Mouse (Mus musculus) left cerebral cortex, adult 8-10 months (tissue): Measurements from ENCODE around the gene Vsig2. TPM values are rescaled to one million over a fixed set of nuclear protein-coding genes. Genes with fewer than 3 reads are reported as not detected.

Experiments used
- DNase-seq, 2 experiments: peaks; one replicate each; pipeline ENCODE4 v3.0.0; 2022; ENCODE audit warnings: low spot score in 2 of 2
- total RNA-seq, 4 experiments: library from RNA; stranded (reverse); gene quantifications; 2 replicates each; pipeline ENCODE4 v1.2.4; 2022

Gene Vsig2
- total RNA-seq, 4 experiments from 2014 or later: 2.8 to 4.6 (median 3.8) TPM

DNA sequence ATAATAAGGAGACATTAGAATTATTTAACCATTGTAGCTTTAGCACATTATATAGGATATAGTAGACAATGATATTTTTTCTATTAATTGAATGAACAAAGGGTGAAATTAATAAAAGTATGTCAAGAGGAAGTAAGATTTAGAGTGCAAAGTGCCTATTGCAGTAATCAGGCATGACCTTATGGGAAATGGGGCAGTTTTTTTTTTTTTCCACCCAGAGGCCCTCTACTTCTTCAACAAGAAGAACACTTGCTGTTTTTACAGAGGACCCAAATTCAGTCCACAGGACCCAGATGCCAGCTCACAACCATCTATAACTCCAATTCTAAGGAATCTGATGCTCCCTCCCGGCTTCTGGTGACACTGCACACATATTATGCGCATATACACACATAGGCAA lies 21.6 kb downstream of the Vsig2 start:
- no peak for DNase-seq

DNA sequence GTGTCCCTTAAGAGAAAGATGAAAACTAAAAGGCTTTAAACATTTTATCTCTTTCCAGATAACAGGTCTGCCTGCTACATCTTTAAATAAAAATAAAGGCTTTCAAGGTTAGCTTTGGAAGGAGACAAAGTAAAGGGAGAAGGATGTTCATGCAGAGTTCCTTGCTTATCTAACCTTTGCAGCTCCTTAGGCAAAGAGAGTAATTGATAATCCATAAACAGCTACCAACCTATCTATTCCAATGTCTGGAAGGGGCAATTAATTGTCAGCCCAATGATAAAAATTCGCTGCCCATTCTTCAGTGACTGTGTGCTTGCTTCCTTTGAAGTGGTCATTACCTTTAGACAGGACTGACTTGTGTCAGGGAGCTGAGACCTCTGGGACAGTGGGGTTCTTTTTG lies 24.8 kb downstream of the Vsig2 start:
- no peak for DNase-seq

DNA sequence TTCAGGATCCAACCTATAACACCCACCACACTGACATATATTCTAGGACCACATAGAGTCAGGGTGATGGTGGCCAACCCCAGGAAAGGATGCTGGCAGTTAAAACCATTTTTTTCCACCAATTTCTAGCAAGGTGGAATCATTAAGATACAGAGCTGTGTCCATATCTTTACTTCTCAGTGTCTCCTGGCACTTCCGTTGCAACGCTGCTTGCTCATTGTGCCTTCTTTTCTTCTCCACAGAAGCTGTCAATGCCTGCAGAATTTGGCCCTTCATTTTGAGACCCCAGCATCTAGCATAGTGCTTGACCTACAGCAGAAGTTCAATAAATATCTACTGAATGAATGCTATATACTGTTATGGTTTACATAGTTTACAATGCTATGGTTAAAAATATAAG lies 28.0 kb downstream of the Vsig2 start:
- no peak for DNase-seq

- DNase-seq: no peak
These were observed 28.4 kb downstream of the Vsig2 start for GRCm38 (mm10) chr9:37567454-37567853.

DNA sequence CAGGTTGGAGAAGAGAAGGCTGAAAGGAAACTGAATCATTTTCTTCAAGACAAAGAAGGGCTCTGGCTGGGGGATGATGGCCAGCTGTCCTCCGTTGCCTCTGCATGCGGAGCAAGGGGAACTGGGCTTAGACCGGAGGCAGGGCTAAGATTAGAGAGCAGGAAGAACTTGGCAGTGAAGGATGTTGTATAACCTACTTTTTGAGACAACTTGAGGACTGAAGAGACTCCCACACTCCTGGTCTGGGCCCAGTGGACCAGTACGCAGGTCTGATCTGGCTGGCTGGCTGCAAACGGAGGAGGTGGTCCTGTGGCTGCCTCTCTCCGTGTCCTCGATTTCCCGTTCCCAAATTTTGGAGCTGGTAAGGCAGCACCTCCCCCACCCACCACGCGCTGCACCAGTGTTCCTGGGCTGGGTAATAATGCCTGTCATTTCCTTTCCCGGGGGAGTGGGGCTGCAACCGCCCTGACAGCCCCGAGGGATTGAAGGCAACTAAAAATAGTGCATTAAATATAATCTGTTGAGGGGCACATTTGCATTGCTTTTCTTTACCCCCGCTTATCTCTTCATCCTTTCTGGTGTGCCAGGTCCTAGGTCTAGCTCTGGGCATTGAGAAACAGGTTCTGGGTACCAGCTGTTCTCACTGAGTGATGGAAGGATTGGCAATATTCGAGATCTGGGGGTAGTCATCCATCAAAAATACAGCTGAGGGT lies 29.0 kb downstream of the Vsig2 start:
- peak in 1 of 2 experiments; percentile 86 for DNase-seq

DNA sequence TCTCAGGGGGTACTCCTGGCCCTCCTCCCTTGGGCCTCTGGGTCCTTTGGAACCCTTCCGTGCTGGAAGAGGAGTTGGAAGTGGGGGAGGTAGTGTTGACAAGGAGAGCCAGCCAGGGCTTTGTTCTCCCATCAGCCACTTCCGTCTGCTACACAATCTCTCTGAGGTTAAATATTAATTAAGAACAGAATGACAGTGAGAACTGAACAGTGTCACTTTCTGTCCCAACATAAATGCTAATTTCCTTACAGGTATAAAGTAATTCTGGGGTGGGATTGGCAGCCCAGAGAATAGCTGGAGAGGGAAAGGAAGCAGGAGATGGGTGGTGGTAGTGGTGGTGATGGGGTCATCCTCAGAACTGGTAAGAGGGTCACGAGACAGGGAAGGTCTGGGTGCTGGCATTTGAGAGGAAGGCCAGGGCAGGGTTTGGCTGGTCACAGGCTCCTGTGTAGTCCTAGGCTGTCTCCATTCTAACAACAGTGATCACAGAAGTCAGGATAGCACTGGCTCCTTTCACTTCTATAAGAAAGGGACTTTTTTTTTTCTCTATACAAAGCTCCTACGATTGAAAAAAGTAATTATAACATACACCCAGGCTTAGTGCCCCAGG lies 29.7 kb downstream of the Vsig2 start:
- no peak for DNase-seq

DNA sequence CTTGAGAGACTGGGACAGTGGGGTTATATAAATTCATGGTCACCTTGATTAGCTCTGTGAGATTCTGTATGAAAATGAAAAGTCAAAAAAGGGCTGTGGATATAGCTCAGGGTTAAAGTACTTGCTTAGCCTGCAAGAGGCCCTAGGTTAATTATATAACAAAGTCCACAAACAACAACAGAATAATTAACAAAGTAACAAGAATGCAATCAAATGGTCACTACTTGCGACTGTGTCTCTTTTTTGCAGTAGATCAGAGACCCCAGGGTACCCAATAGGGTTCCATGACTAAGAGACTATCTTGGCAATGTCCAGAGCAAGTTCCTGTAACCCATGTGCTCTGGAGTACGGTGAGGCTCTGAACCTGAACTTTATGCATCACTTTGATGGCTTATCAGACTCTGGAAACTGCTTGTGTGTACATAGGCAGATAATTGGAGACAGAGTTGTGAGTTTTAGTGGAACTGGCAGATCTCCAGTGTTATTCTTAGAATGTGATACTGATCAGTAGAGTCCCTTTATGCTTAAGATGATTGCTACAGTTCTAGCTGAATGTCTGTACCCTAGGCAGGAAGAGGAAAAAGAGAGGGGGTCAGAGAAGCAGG lies 30.3 kb downstream of the Vsig2 start:
- no peak for DNase-seq

GRCm38 (mm10) chr9:37572204-37572876 lies 33.3 kb downstream of the Vsig2 start:
- no peak for DNase-seq

GRCm38 (mm10) chr9:37576436-37576930 lies 37.4 kb downstream of the Vsig2 start:
- peak; percentile 60 to 76 for DNase-seq

GRCm38 (mm10) chr9:37583594-37583993 lies 44.5 kb downstream of the Vsig2 start:
- no peak for DNase-seq

- no peak for DNase-seq
These were observed 47.7 kb downstream of the Vsig2 start for GRCm38 (mm10) chr9:37586718-37587117.

- DNase-seq: no peak
These were observed 51.3 kb downstream of the Vsig2 start for GRCm38 (mm10) chr9:37590381-37590780.

DNA sequence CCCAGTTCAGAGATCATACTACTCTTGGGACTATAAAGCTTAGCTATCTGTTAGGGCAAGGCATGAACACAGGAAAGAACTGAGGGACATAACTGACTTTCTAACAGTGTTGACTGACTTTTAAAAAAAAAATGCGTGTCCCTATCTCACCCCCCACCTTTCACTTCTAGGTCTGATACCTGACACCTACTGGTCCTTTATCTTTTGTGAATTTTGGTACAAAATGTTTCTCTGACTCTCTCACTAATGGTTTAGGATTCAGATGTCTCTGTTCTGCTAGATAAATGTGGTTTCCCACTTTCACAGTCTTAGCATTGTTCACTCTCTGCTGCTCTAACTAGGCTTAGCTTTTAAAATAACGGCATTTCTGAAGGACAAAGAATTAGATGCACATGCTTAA lies 53.0 kb downstream of the Vsig2 start:
- no peak for DNase-seq

DNA sequence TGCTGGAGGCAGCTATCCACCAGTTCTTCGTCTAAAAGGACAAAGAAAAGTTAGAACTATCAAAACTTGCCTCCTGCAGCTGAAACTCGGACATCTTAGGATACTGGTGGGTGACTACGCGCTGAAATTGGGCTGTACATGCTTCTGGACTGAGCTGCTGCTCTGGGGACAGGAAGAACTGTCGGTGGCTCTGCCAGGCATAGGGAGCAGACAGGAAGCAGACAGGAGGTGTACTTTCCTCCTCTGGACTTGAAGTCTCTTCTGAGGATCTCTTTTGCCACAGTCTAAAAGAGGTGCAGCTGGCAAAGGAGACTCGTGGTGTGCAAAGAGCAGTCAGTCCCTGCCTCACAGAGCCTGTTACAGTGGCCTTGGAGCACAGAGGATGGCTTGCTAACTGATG lies 53.6 kb downstream of the Vsig2 start:
- DNase-seq: no peak

DNA sequence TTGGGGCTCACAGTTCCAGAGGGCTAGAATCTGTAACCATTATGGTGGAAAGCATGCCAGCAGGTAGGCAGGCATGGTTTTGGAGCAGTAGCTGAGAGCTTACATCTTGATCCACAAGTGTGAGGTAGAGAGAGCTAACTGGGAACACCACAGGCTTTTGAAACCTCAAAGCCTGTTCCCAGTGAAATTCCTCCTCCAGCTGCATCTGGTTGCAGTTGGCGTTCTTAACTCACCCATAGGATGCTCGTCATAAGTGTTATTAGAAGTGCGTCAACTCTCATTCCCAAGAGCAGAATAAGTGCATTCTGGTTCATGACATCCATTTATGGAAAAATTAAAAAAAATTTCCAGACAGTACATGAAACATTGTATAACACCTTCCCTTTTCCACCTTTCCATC lies 54.6 kb downstream of the Vsig2 start:
- DNase-seq: no peak

Other genes starting within 250 kb of the Vsig2 start
- gene Ccdc15, start 190.8 kb upstream of the Vsig2 start, total RNA-seq: 1 to 10 TPM; 2.6 to 4.1 (median 3.0) TPM
- 10 to 100 TPM; 54.1 to 63.1 (median 57.4) TPM for gene Hepacam, start 171.9 kb upstream of the Vsig2 start, total RNA-seq
- 1 to 10 TPM; 6.4 to 8.2 (median 6.6) TPM for gene Robo4, start 137.4 kb upstream of the Vsig2 start, total RNA-seq
- 10 to 100 TPM; 11.7 to 19.2 (median 15.1) TPM for gene Robo3, start 106.0 kb upstream of the Vsig2 start, total RNA-seq
- gene Msantd2, start 49.9 kb upstream of the Vsig2 start, total RNA-seq: 10 to 100 TPM; 19.8 to 24.6 (median 22.9) TPM
- 10 to 100 TPM; 16.1 to 20.5 (median 16.6) TPM for gene Esam, start 11.2 kb upstream of the Vsig2 start, total RNA-seq
- 1,000 to 10,000 TPM; 1,419 to 1,602 (median 1,517) TPM for gene Nrgn, start 13.6 kb downstream of the Vsig2 start, total RNA-seq
- gene Siae, start 16.4 kb downstream of the Vsig2 start, total RNA-seq: 10 to 100 TPM; 15.0 to 18.3 (median 16.8) TPM
- gene Spa17, start 74.5 kb downstream of the Vsig2 start, total RNA-seq: 1 to 10 TPM in 3 of 4 experiments, under 1 TPM in 1; 0.57 to 2.5 (median 2.1) TPM
- gene Tbrg1, start 118.1 kb downstream of the Vsig2 start, total RNA-seq: 10 to 100 TPM; 46.2 to 55.5 (median 51.5) TPM
- not detected for gene Panx3, start 130.0 kb downstream of the Vsig2 start, total RNA-seq
- not detected for gene Olfr160, start 177.0 kb downstream of the Vsig2 start, total RNA-seq
- gene Olfr874, start 205.9 kb downstream of the Vsig2 start, total RNA-seq: not detected
- gene Olfr875, start 232.6 kb downstream of the Vsig2 start, total RNA-seq: not detected